Mouse (Mus musculus) lung, embryonic 14.5 days (tissue): Measurements from ENCODE around the gene Cib3. TPM values are rescaled to one million over a fixed set of nuclear protein-coding genes. Genes with fewer than 3 reads are reported as not detected.

Experiments used
- ATAC-seq: fragments of 200-750 bp; cut with Nextera tagmentation; 2 replicates; pipeline ENCODE4 v1.8.0; 2017; ENCODE audit warnings: mild to moderate bottlenecking, moderate TSS enrichment, moderate library complexity; ENCODE audit not compliant: insufficient read depth
- DNase-seq: peaks from one replicate; pipeline ENCODE4 v3.0.0-alpha.2; 2015
- H3K27ac ChIP-seq: fragments of 300-500 bp; sonication (generic); 2 replicates; pipeline ENCODE4 v1.5.1; 2014; ENCODE audit warnings: low read depth, mild to moderate bottlenecking, moderate library complexity
- H3K27me3 ChIP-seq: fragments of 300-500 bp; sonication (generic); 2 replicates; pipeline ENCODE4 v1.6.1; 2014; ENCODE audit warnings: low read length, control low read depth; ENCODE audit not compliant: insufficient read depth
- H3K36me3 ChIP-seq: fragments of 300-500 bp; sonication (generic); 2 replicates; pipeline ENCODE4 v1.6.1; 2014; ENCODE audit warnings: control low read depth; ENCODE audit not compliant: insufficient read depth
- H3K4me1 ChIP-seq: fragments of 300-500 bp; sonication (generic); 2 replicates; pipeline ENCODE4 v1.6.1; 2014; ENCODE audit warnings: antibody characterized with exemption, control low read depth; ENCODE audit not compliant: insufficient read depth
- H3K4me2 ChIP-seq: fragments of 300-500 bp; sonication (generic); 2 replicates; pipeline ENCODE4 v1.6.1; 2014; ENCODE audit warnings: mild to moderate bottlenecking
- H3K4me3 ChIP-seq: fragments of 300-500 bp; sonication (generic); 2 replicates; pipeline ENCODE4 v1.5.1; 2014; ENCODE audit warnings: low read depth, low read length
- H3K9ac ChIP-seq: fragments of 300-500 bp; sonication (generic); 2 replicates; pipeline ENCODE4 v1.6.1; 2014
- H3K9me3 ChIP-seq: fragments of 300-500 bp; sonication (generic); 2 replicates; pipeline ENCODE4 v1.6.1; 2016; ENCODE audit warnings: low read depth, low read length, control low read depth
- CTCF ChIP-seq: IDR thresholded peaks from 2 replicates; pipeline ENCODE4 v1.5.1; 2016; ENCODE audit warnings: antibody characterized with exemption, low read depth
- WGBS: fragments of 180-500 bp; shearing (Covaris S2); extraction: QIAGEN DNeasy Blood & Tissue Kit; methylation state at CpG from one replicate; pipeline ENCODE4 v1.1.7; 2014; 5-methylcytosine and 5-hydroxymethylcytosine counted together
- polyA plus RNA-seq: library from polyadenylated mRNA; unstranded; fragments of >200 nt; fragmentation: Nextera tagmentation; extraction: Ambion mirVana; gene quantifications from 2 replicates; pipeline ENCODE4 v1.2.1, GENCODE M21; 2014

Cib3 gene
- polyA plus RNA-seq, 1 experiment from 2014 or later: not detected

- Histone ChIP-seq H3K4me3 (no peak overlapping the region), H3K4me1 (no peaks in the 10 kb centered on the region), H3K36me3 (no peaks in the 10 kb centered on the region), H3K27ac (no peak overlapping the region), H3K4me2 (no peak overlapping the region), H3K9ac (no peak overlapping the region), H3K27me3 (no peaks in the 10 kb centered on the region), H3K9me3 (no peaks in the 10 kb centered on the region)
- DNase-seq: no peak
- ATAC-seq: no peak
- no peak for TF ChIP-seq CTCF
- 79% methylated on average over 1 of the region's 1 CpGs for WGBS
Observed at GRCm38 (mm10) chr8:72211846-72212245, 791 bp downstream of the Cib3 start.

GRCm38 (mm10) chr8:72210710-72211109 is 1.9 kb downstream of the Cib3 start:
- no peaks in the 10 kb centered on the region for H3K4me1 ChIP-seq
- H3K27me3 ChIP-seq: no peaks in the 10 kb centered on the region
- H3K4me3 ChIP-seq: no peak overlapping the region
- WGBS: 63% methylated on average over 2 of the region's 2 CpGs
- TF ChIP-seq CTCF: no peak
- no peak overlapping the region for H3K4me2 ChIP-seq
- ATAC-seq: no peak
- H3K36me3 ChIP-seq: no peaks in the 10 kb centered on the region
- H3K9me3 ChIP-seq: no peaks in the 10 kb centered on the region
- no peak overlapping the region for H3K9ac ChIP-seq
- no peak for DNase-seq
- H3K27ac ChIP-seq: no peak overlapping the region

GRCm38 (mm10) chr8:72210222-72210621 is 2.4 kb downstream of the Cib3 start:
- ATAC-seq (no peak), DNase-seq (no peak)
- Histone ChIP-seq H3K4me2 (no peak overlapping the region), H3K27ac (no peak overlapping the region), H3K9me3 (no peaks in the 10 kb centered on the region), H3K27me3 (no peaks in the 10 kb centered on the region), H3K4me1 (no peaks in the 10 kb centered on the region), H3K9ac (no peak overlapping the region), H3K36me3 (no peaks in the 10 kb centered on the region), H3K4me3 (no peak overlapping the region)
- WGBS: 70% methylated on average over 4 of the region's 4 CpGs
- TF ChIP-seq CTCF: no peak

GRCm38 (mm10) chr8:72208582-72208981 is 4.1 kb downstream of the Cib3 start:
- Histone ChIP-seq H3K9ac (no peak overlapping the region), H3K27ac (no peak overlapping the region), H3K4me1 (no peaks in the 10 kb centered on the region), H3K27me3 (no peaks in the 10 kb centered on the region), H3K4me2 (no peak overlapping the region), H3K4me3 (no peak overlapping the region), H3K36me3 (no peaks in the 10 kb centered on the region), H3K9me3 (no peaks in the 10 kb centered on the region; the same call in 1 of the 2 replicates)
- DNase-seq (no peak), ATAC-seq (no peak)
- WGBS: 56% methylated on average over 1 of the region's 1 CpGs
- no peak for TF ChIP-seq CTCF

GRCm38 (mm10) chr8:72197997-72198396 is 14.6 kb downstream of the Cib3 start:
- no peak for TF ChIP-seq CTCF
- DNase-seq (peak; percentile 2), ATAC-seq (no peak)
- Histone ChIP-seq H3K9me3 (peaks cover 3% of the 10 kb centered on the region; the same call in 1 of the 2 replicates), H3K9ac (no peak overlapping the region), H3K4me3 (no peak overlapping the region), H3K4me2 (no peak overlapping the region), H3K36me3 (no peaks in the 10 kb centered on the region), H3K4me1 (no peaks in the 10 kb centered on the region), H3K27me3 (no peaks in the 10 kb centered on the region), H3K27ac (no peak overlapping the region)
- 45% methylated on average over 8 of the region's 8 CpGs for WGBS

- no peak for ATAC-seq
- H3K36me3 ChIP-seq: no peaks in the 10 kb centered on the region
- H3K4me1 ChIP-seq: no peaks in the 10 kb centered on the region
- no peaks in the 10 kb centered on the region for H3K9me3 ChIP-seq
- no peak overlapping the region for H3K4me2 ChIP-seq
- no peak overlapping the region for H3K9ac ChIP-seq
- no peaks in the 10 kb centered on the region for H3K27me3 ChIP-seq
- H3K4me3 ChIP-seq: no peak overlapping the region
- no peak overlapping the region for H3K27ac ChIP-seq
- DNase-seq: no peak
- TF ChIP-seq CTCF: no peak
Observed at GRCm38 (mm10) chr8:72192065-72192464, 20.6 kb downstream of the Cib3 start.

GRCm38 (mm10) chr8:72190215-72190539 is 22.5 kb downstream of the Cib3 start:
- no peak for TF ChIP-seq CTCF
- Histone ChIP-seq H3K4me1 (no peaks in the 10 kb centered on the region), H3K9ac (no peak overlapping the region), H3K9me3 (no peaks in the 10 kb centered on the region), H3K27ac (no peak overlapping the region), H3K4me2 (no peak overlapping the region), H3K4me3 (no peak overlapping the region), H3K36me3 (no peaks in the 10 kb centered on the region), H3K27me3 (no peaks in the 10 kb centered on the region)
- 41% methylated on average over 2 of the region's 2 CpGs for WGBS
- DNase-seq: no peak
- no peak; the same call in 1 of the 2 replicates for ATAC-seq
